Mouse (Mus musculus) megakaryocyte, embryonic 14.5 days (primary cell): ENCODE results near the gene Sptlc2. TPM values are rescaled to one million over a fixed set of nuclear protein-coding genes. Genes with fewer than 3 reads are reported as not detected.

ENCODE experiments used
- H3K27me3 ChIP-seq: replicated peaks from 2 replicates; pipeline ENCODE3; 2012; ENCODE audit warnings: inconsistent platforms
- H3K36me3 ChIP-seq: replicated peaks from 2 replicates; pipeline ENCODE3; 2012; ENCODE audit warnings: low read length, inconsistent platforms, mixed read lengths
- H3K4me1 ChIP-seq: 2 replicates; pipeline ENCODE4 v1.6.1; 2012; ENCODE audit warnings: inconsistent platforms
- H3K4me3 ChIP-seq: replicated peaks from 2 replicates; pipeline ENCODE3; 2012; ENCODE audit warnings: moderate library complexity, mild to moderate bottlenecking, inconsistent platforms
- H3K9me3 ChIP-seq: 2 replicates; pipeline ENCODE4 v1.6.1; 2012; ENCODE audit warnings: inconsistent platforms
- FLI1 ChIP-seq: IDR thresholded peaks from 2 replicates; pipeline ENCODE4 v1.6.1; 2012; ENCODE audit warnings: low read length, inconsistent platforms, mixed read lengths
- GATA1 ChIP-seq: IDR thresholded peaks from 3 replicates; pipeline ENCODE4 v1.6.1; 2012; ENCODE audit warnings: mixed read lengths, low read length, inconsistent platforms, borderline replicate concordance
- polyA plus RNA-seq: library from polyadenylated mRNA; stranded (reverse); fragments of >175 nt; gene quantifications from 2 replicates; pipeline ENCODE4 v1.2.3, GENCODE M21; 2012; ENCODE audit warnings: low replicate concordance; ENCODE audit not compliant: insufficient read depth

The Sptlc2 gene
- polyA plus RNA-seq, 1 experiment, result 44.0 TPM

- Histone ChIP-seq H3K4me1 (peaks cover 70% of the 10 kb centered on the region), H3K27me3 (no peaks in the 10 kb centered on the region), H3K36me3 (peaks cover 19% of the 10 kb centered on the region), H3K4me3 (no peak overlapping the region), H3K9me3 (no peaks in the 10 kb centered on the region)
- TF ChIP-seq FLI1 (no peak), GATA1 (no peak)
Measured at GRCm38 (mm10) chr12:87381380-87381682, 6.8 kb downstream of the Sptlc2 start.

- TF ChIP-seq FLI1, result no peak
- TF ChIP-seq GATA1, result no peak
- H3K27me3 ChIP-seq, result no peaks in the 10 kb centered on the region
- H3K9me3 ChIP-seq, result no peaks in the 10 kb centered on the region
- H3K4me1 ChIP-seq, result peaks cover 64% of the 10 kb centered on the region
- H3K4me3 ChIP-seq, result no peak overlapping the region
- H3K36me3 ChIP-seq, result peaks cover 21% of the 10 kb centered on the region
Measured at GRCm38 (mm10) chr12:87380586-87381379, 7.4 kb downstream of the Sptlc2 start.

GRCm38 (mm10) chr12:87379496-87379895 lies 8.7 kb downstream of the Sptlc2 start:
- H3K36me3 ChIP-seq, result peaks cover 17% of the 10 kb centered on the region
- H3K9me3 ChIP-seq, result no peaks in the 10 kb centered on the region
- H3K27me3 ChIP-seq, result no peaks in the 10 kb centered on the region
- no peak for TF ChIP-seq GATA1
- no peak for TF ChIP-seq FLI1
- H3K4me3 ChIP-seq, result no peak overlapping the region
- peaks cover 61% of the 10 kb centered on the region for H3K4me1 ChIP-seq

GRCm38 (mm10) chr12:87374159-87374558 lies 14.0 kb downstream of the Sptlc2 start:
- TF ChIP-seq FLI1 (no peak), GATA1 (no peak)
- no peak overlapping the region for H3K4me3 ChIP-seq
- H3K4me1 ChIP-seq, result peaks cover 29% of the 10 kb centered on the region
- H3K9me3 ChIP-seq, result no peaks in the 10 kb centered on the region
- no peaks in the 10 kb centered on the region for H3K27me3 ChIP-seq
- H3K36me3 ChIP-seq, result peaks cover 27% of the 10 kb centered on the region

GRCm38 (mm10) chr12:87369319-87369718 lies 18.8 kb downstream of the Sptlc2 start:
- Histone ChIP-seq H3K27me3 (no peaks in the 10 kb centered on the region), H3K9me3 (no peaks in the 10 kb centered on the region), H3K4me3 (no peak overlapping the region), H3K4me1 (peaks cover 22% of the 10 kb centered on the region; the same call in 1 of the 2 replicates), H3K36me3 (peaks cover 61% of the 10 kb centered on the region)
- TF ChIP-seq FLI1, result no peak
- TF ChIP-seq GATA1, result no peak

GRCm38 (mm10) chr12:87368092-87368491 lies 20.1 kb downstream of the Sptlc2 start:
- peaks cover 28% of the 10 kb centered on the region for H3K4me1 ChIP-seq
- no peaks in the 10 kb centered on the region for H3K27me3 ChIP-seq
- H3K9me3 ChIP-seq, result no peaks in the 10 kb centered on the region
- TF ChIP-seq FLI1 (no peak), GATA1 (no peak)
- no peak overlapping the region for H3K4me3 ChIP-seq
- H3K36me3 ChIP-seq, result peaks cover 66% of the 10 kb centered on the region

GRCm38 (mm10) chr12:87365676-87366075 lies 22.5 kb downstream of the Sptlc2 start:
- H3K4me3 ChIP-seq, result no peak overlapping the region

GRCm38 (mm10) chr12:87362111-87362510 lies 26.0 kb downstream of the Sptlc2 start:
- TF ChIP-seq GATA1 (no peak), FLI1 (no peak)
- Histone ChIP-seq H3K27me3 (no peaks in the 10 kb centered on the region), H3K9me3 (no peaks in the 10 kb centered on the region), H3K4me3 (no peak overlapping the region), H3K4me1 (peaks cover 32% of the 10 kb centered on the region), H3K36me3 (peaks cover 85% of the 10 kb centered on the region)

More at GRCm38 (mm10) chr12:87365676-87366075, 22.5 kb downstream of the Sptlc2 start:
- H3K9me3 ChIP-seq, result no peaks in the 10 kb centered on the region
- H3K4me1 ChIP-seq, result peaks cover 29% of the 10 kb centered on the region
- H3K27me3 ChIP-seq, result no peaks in the 10 kb centered on the region
- no peak for TF ChIP-seq GATA1
- H3K36me3 ChIP-seq, result peaks cover 78% of the 10 kb centered on the region

GRCm38 (mm10) chr12:87348029-87348428 lies 40.1 kb downstream of the Sptlc2 start:
- H3K36me3 ChIP-seq, result peaks cover 66% of the 10 kb centered on the region
- TF ChIP-seq FLI1 (no peak), GATA1 (no peak)
- H3K4me1 ChIP-seq, result peaks cover 29% of the 10 kb centered on the region

GRCm38 (mm10) chr12:87347511-87347910 lies 40.6 kb downstream of the Sptlc2 start:
- H3K36me3 ChIP-seq, result peaks cover 70% of the 10 kb centered on the region
- no peaks in the 10 kb centered on the region for H3K9me3 ChIP-seq
- no peak overlapping the region for H3K4me3 ChIP-seq
- no peaks in the 10 kb centered on the region for H3K27me3 ChIP-seq
- no peak for TF ChIP-seq FLI1
- no peak for TF ChIP-seq GATA1
- peaks cover 27% of the 10 kb centered on the region for H3K4me1 ChIP-seq

More at GRCm38 (mm10) chr12:87348029-87348428, 40.1 kb downstream of the Sptlc2 start:
- peak overlapping the region; percentile 19 for H3K4me3 ChIP-seq
- no peaks in the 10 kb centered on the region for H3K27me3 ChIP-seq
- H3K9me3 ChIP-seq, result no peaks in the 10 kb centered on the region
